Mouse (Mus musculus) liver, adult 2 months (tissue): ENCODE measurements at regions not wholly inside any gene's neighbourhood (a gene's known extent, or its start where the extent isn't known, plus 50 kb on each side); places are given as distances from the start of the nearest gene placed in this dataset.

Experiments used
- CTCF ChIP-seq: fragments of 200-500 bp; IDR thresholded peaks from 2 replicates; pipeline ENCODE4 v1.5.1; 2011; ENCODE audit warnings: low read depth, low read length, control low read depth
- POLR2A ChIP-seq: fragments of 200-500 bp; IDR thresholded peaks from 2 replicates; pipeline ENCODE4 v1.6.1; 2011; ENCODE audit warnings: low read length, control low read depth; ENCODE audit not compliant: insufficient read depth; ENCODE audit errors: extremely low read depth

DNA sequence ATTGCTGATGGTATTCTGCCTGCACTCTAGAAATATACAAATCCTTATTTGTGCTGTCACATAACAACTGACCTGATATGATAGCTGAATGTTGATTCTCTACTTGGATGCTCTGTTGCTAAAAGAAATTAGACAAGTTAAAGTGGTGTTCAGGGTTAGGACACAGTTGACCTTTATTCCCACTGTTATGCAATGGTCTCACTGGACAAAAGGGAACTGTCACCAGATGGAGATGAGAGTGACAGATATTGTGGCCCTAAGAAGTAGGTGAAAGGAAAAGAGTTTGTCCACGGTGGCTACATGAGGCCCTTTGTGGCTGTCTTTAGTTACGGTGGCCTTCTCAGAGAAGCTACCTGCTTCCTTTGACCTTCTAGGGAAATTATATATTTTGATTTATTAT, 247.9 kb upstream of the Prdm1 start:
- TF ChIP-seq POLR2A (no peak), CTCF (no peak)
